In the genomic region with DNA sequence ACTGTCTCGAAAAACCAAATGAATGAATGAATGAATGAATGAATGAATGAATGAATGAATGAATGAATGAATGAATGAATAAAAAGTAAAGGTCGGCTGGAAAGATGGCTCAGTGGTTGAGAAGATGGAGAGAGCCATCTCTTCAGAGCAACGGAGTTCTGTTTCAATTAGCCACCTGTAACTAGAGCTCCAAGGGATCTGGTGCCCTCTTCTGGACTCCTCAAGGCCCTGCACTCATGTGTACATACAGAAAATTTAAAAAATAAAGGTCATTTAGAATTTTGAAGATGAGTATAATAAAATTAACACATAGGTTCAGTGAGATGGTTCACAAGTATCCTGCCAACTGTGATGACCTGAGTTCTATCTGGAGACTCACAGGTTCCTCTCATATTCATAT, we compare ENCODE assay signal across 21 mouse cellular contexts. TPM values are rescaled to one million over a fixed set of nuclear protein-coding genes. Genes with fewer than 3 reads are reported as not detected.
DNase-seq lines count a peak whose midpoint lies in the region; ATAC-seq and TF ChIP-seq lines count a peak whose summit lies in the region.
"Had no signal": no experiment of that assay in that cellular context is flagged by ENCODE, and none has a peak within 500 bp of the region (broad histone marks: within the 10 kb centered on the region; RNA-seq: fewer than 3 reads in every experiment).

No protein-coding gene starts in this region.

- peak; percentile 13 for DNase-seq in embryo, embryonic 10 days (ENCODE audit: low spot score)
- DNase-seq in embryo, embryonic 9.5 days (ENCODE audit: extremely low spot score) = no peak
- DNase-seq in layer of hippocampus, adult 2 months (ENCODE audit: low spot score in 2 of 2) = no peak
- no peak for DNase-seq in layer of hippocampus, adult 9-10 months (ENCODE audit: low spot score)
- DNase-seq in CH12.LX (ENCODE audit: extremely low read depth) = no peak
- no peak for DNase-seq in adrenal gland, adult 18-20 months (ENCODE audit: low spot score in 2 of 2)
- DNase-seq: adrenal gland, postnatal 10 days; B cell, adult 2 months; gastrocnemius, postnatal 10 days; kidney, adult 9 months; right cerebral cortex, adult 18-20 months; spleen, adult 18-20 months had no signal

- TF ChIP-seq CTCF in layer of hippocampus, adult 2 months (conservative IDR thresholded peaks at IDR 0.05) = peak; percentile 59
- peak in 1 of 2 experiments; percentile 44; a peak in 2 of 4 replicates for TF ChIP-seq CTCF in CH12.LX (conservative IDR thresholded peaks at IDR 0.05 in 1 of 2, IDR thresholded peaks at IDR 0.05 in 1 of 2; ENCODE audit: low read depth in 2 of 2, low read length in 2 of 2)
- TF ChIP-seq CTCF in bone marrow, adult 2 months (IDR thresholded peaks at IDR 0.05; ENCODE audit: control insufficient read depth, insufficient read depth, low read length) = 0 out of 2 replicates have a peak, but pooled peaks have one; percentile 9

- dilution Hi-C loops in CH12.LX (cut with MboI; ENCODE audit: extremely low pct_ligation_motif_present, extremely low pct_unique_long_range_greater_than_20kb, low sequenced_read_pairs) = no loop called here

- H3K79me2 ChIP-seq in CH12.LX (replicated peaks; ENCODE audit: control insufficient read depth, extremely low read depth, insufficient read depth, poor library complexity, severe bottlenecking) = no peaks in the 10 kb centered on the region

- H3K4me1 ChIP-seq in CH12.LX (ENCODE audit: control insufficient read depth in 1 of 2, insufficient read depth in 2 of 2) = no peaks in the 10 kb centered on the region
- no peaks in the 10 kb centered on the region for H3K4me1 ChIP-seq in bone marrow, adult 2 months (ENCODE audit: control insufficient read depth, insufficient read depth, low read length)
- no peaks in the 10 kb centered on the region for H3K4me1 ChIP-seq in midbrain, embryonic 13.5 days (replicated peaks)
- H3K4me1 ChIP-seq: forebrain, embryonic 15.5 days; heart, embryonic 12.5 days; hindbrain, embryonic 12.5 days; neural tube, embryonic 15.5 days had no signal

- no peak for TF ChIP-seq POLR2A in CH12.LX (IDR thresholded peaks at IDR 0.05; ENCODE audit: low read depth, low read length)
- no peak for TF ChIP-seq POLR2A in bone marrow, adult 2 months (IDR thresholded peaks at IDR 0.05; ENCODE audit: borderline replicate concordance, control insufficient read depth, low read depth, low read length)

- no peak overlapping the region for H3K4me3 ChIP-seq in layer of hippocampus, adult 2 months
- H3K4me3 ChIP-seq in CH12.LX (replicated peaks in 1 of 3; ENCODE audit: low read depth in 2 of 3, low read length in 2 of 3, poor library complexity in 1 of 3) = no peak overlapping the region
- no peak overlapping the region for H3K4me3 ChIP-seq in bone marrow, adult 2 months (replicated peaks; ENCODE audit: control insufficient read depth, low read depth, low read length)
- H3K4me3 ChIP-seq in midbrain, embryonic 13.5 days (replicated peaks) = no peak overlapping the region
- H3K4me3 ChIP-seq: forebrain, embryonic 15.5 days; heart, embryonic 12.5 days; hindbrain, embryonic 12.5 days; neural tube, embryonic 15.5 days had no signal

- TF ChIP-seq EP300 in CH12.LX (IDR thresholded peaks at IDR 0.05; ENCODE audit: low read length) = no peak

- no peak overlapping the region for H3K27ac ChIP-seq in layer of hippocampus, adult 2 months
- H3K27ac ChIP-seq in CH12.LX (ENCODE audit: insufficient read depth, low read depth) = no peak overlapping the region
- no peak overlapping the region for H3K27ac ChIP-seq in bone marrow, adult 2 months (ENCODE audit: control insufficient read depth, insufficient read depth, low read depth, low read length, poor library complexity)
- no peak overlapping the region for H3K27ac ChIP-seq in midbrain, embryonic 13.5 days
- H3K27ac ChIP-seq: forebrain, embryonic 15.5 days; hindbrain, embryonic 12.5 days; neural tube, embryonic 15.5 days had no signal

- peak; percentile 9 for TF ChIP-seq RAD21 in CH12.LX (IDR thresholded peaks at IDR 0.05; ENCODE audit: low read depth, low read length)

- no peak overlapping the region for H3K9ac ChIP-seq in CH12.LX (ENCODE audit: insufficient read depth, low read depth)
- H3K9ac ChIP-seq in midbrain, embryonic 13.5 days (replicated peaks) = no peak overlapping the region
- H3K9ac ChIP-seq: forebrain, embryonic 15.5 days; heart, embryonic 12.5 days; hindbrain, embryonic 12.5 days; neural tube, embryonic 15.5 days had no signal

- 85% methylated on average over 3 of the region's 3 CpGs for WGBS in bone marrow, adult 2 months
- WGBS in midbrain, embryonic 13.5 days = 90% methylated on average over 3 of the region's 3 CpGs

- ATAC-seq in midbrain, embryonic 13.5 days = no peak
- ATAC-seq: forebrain, embryonic 15.5 days had no signal

- in situ Hi-C loops in CH12.LX (cut with MboI; ENCODE audit: low pct_ligation_motif_present, low pct_unique_long_range_greater_than_20kb, low sequenced_read_pairs) = no loop called here

- H3K4me2 ChIP-seq in CH12.LX (ENCODE audit: insufficient read depth, low read depth, poor library complexity, severe bottlenecking) = no peak overlapping the region
- no peak overlapping the region for H3K4me2 ChIP-seq in midbrain, embryonic 13.5 days (replicated peaks)
- H3K4me2 ChIP-seq: forebrain, embryonic 15.5 days; heart, embryonic 12.5 days; hindbrain, embryonic 12.5 days; neural tube, embryonic 15.5 days had no signal

- H3K27me3 ChIP-seq in CH12.LX (replicated peaks) = no peaks in the 10 kb centered on the region
- H3K27me3 ChIP-seq in midbrain, embryonic 13.5 days = no peaks in the 10 kb centered on the region
- H3K27me3 ChIP-seq: forebrain, embryonic 15.5 days; heart, embryonic 12.5 days; hindbrain, embryonic 12.5 days; neural tube, embryonic 15.5 days had no signal

- peaks cover 32 to 75% of the 10 kb centered on the region in 2 experiments for H3K36me3 ChIP-seq in CH12.LX (replicated peaks in 1 of 2; ENCODE audit: control insufficient read depth in 1 of 2, insufficient read depth in 1 of 2, low read length in 1 of 2)
- H3K36me3 ChIP-seq in midbrain, embryonic 13.5 days = peaks cover 52% of the 10 kb centered on the region

- H3K9me3 ChIP-seq in CH12.LX (replicated peaks; ENCODE audit: low read length) = no peaks in the 10 kb centered on the region
- H3K9me3 ChIP-seq in midbrain, embryonic 13.5 days = no peaks in the 10 kb centered on the region
- H3K9me3 ChIP-seq: forebrain, embryonic 15.5 days; heart, embryonic 12.5 days; hindbrain, embryonic 12.5 days; neural tube, embryonic 15.5 days had no signal

TF ChIP-seq in CH12.LX, 34 proteins besides CTCF, POLR2A, EP300 and RAD21 (continues in another document):
- TF ChIP-seq POLR2AphosphoS2 (IDR thresholded peaks at IDR 0.05; ENCODE audit: low read depth, low read length) (no peak), KAT2A (IDR thresholded peaks at IDR 0.05; ENCODE audit: insufficient replicate concordance, low read length) (no peak), MYC (IDR thresholded peaks at IDR 0.05; ENCODE audit: low read depth, low read length) (no peak), ELF1 (IDR thresholded peaks at IDR 0.05; ENCODE audit: low read depth, low read length) (no peak), USF1 (IDR thresholded peaks at IDR 0.05; ENCODE audit: low read depth, low read length) (no peak), TCF12 (IDR thresholded peaks at IDR 0.05; ENCODE audit: low read depth, low read length) (no peak), CHD1 (IDR thresholded peaks at IDR 0.05; ENCODE audit: low read depth, low read length) (no peak)

RNA-seq across cellular contexts. Expression of gene Lcmt2, which starts 12.6 kb away (rescaled TPM):
- total RNA-seq in layer of hippocampus, adult 2 months (2021) = 1 to 10 TPM; 8.3 to 9.6 TPM
- total RNA-seq in CH12.LX (2012; rRNA removed) = 9.3 and 10.6 TPM in 2 replicates
- 5.7 and 6.4 TPM in 2 replicates for total RNA-seq in CH12.LX (2014; rRNA removed)
- polyA plus RNA-seq in CH12.LX (2012; ENCODE audit: insufficient read length, low read depth) = 11.7 and 12.3 TPM in 2 replicates
- 1.3 and 5.4 TPM in 2 replicates for polyA plus RNA-seq in bone marrow, adult 2 months (2011; ENCODE audit: insufficient read depth, insufficient read length, low replicate concordance, missing spikeins)
- total RNA-seq in adrenal gland, adult 18-20 months (2021) = 1 to 10 TPM; 8.5 to 9.2 TPM
- polyA plus RNA-seq in midbrain, embryonic 13.5 days (2015; fragmentation: Nextera tagmentation; extraction: Ambion mirVana) = 26.1 and 26.3 TPM in 2 replicates

RNA-seq across cellular contexts. Expression of gene Adal, which starts 12.9 kb away (rescaled TPM):
- 10 to 100 TPM; 17.6 to 17.9 TPM for total RNA-seq in layer of hippocampus, adult 2 months (2021)
- total RNA-seq in CH12.LX (2012; rRNA removed) = 7.3 and 8.1 TPM in 2 replicates
- 12.5 and 12.8 TPM in 2 replicates for total RNA-seq in CH12.LX (2014; rRNA removed)
- polyA plus RNA-seq in CH12.LX (2012; ENCODE audit: insufficient read length, low read depth) = 10.0 and 10.4 TPM in 2 replicates
- 4.4 and 4.7 TPM in 2 replicates for polyA plus RNA-seq in bone marrow, adult 2 months (2011; ENCODE audit: insufficient read depth, insufficient read length, low replicate concordance, missing spikeins)
- 10 to 100 TPM; 16.1 to 19.3 TPM for total RNA-seq in adrenal gland, adult 18-20 months (2021)
- polyA plus RNA-seq in midbrain, embryonic 13.5 days (2015; fragmentation: Nextera tagmentation; extraction: Ambion mirVana) = 33.9 and 38.5 TPM in 2 replicates

RNA-seq across cellular contexts. Expression of gene Tubgcp4, which starts 17.4 kb away (rescaled TPM):
- 10 to 100 TPM; 39.0 to 42.3 TPM for total RNA-seq in layer of hippocampus, adult 2 months (2021)
- 27.8 and 29.1 TPM in 2 replicates for total RNA-seq in CH12.LX (2012; rRNA removed)
- total RNA-seq in CH12.LX (2014; rRNA removed) = 31.0 and 35.1 TPM in 2 replicates
- 32.5 and 34.1 TPM in 2 replicates for polyA plus RNA-seq in CH12.LX (2012; ENCODE audit: insufficient read length, low read depth)
- polyA plus RNA-seq in bone marrow, adult 2 months (2011; ENCODE audit: insufficient read depth, insufficient read length, low replicate concordance, missing spikeins) = 12.1 and 17.0 TPM in 2 replicates
- 10 to 100 TPM; 44.7 to 45.0 TPM for total RNA-seq in adrenal gland, adult 18-20 months (2021)
- polyA plus RNA-seq in midbrain, embryonic 13.5 days (2015; fragmentation: Nextera tagmentation; extraction: Ambion mirVana) = 63.9 and 67.9 TPM in 2 replicates

RNA-seq across cellular contexts. Expression of gene Zscan29, which starts 17.8 kb away (rescaled TPM):
- 1 to 10 TPM; 5.0 to 6.6 TPM for total RNA-seq in layer of hippocampus, adult 2 months (2021)
- total RNA-seq in CH12.LX (2012; rRNA removed) = 6.8 and 7.4 TPM in 2 replicates
- total RNA-seq in CH12.LX (2014; rRNA removed) = 4.9 and 5.4 TPM in 2 replicates
- polyA plus RNA-seq in CH12.LX (2012; ENCODE audit: insufficient read length, low read depth) = 7.0 and 7.3 TPM in 2 replicates
- 4.4 and 12.3 TPM in 2 replicates for polyA plus RNA-seq in bone marrow, adult 2 months (2011; ENCODE audit: insufficient read depth, insufficient read length, low replicate concordance, missing spikeins)
- total RNA-seq in adrenal gland, adult 18-20 months (2021) = 10 to 100 TPM; 16.4 to 19.8 TPM
- 10.5 and 10.9 TPM in 2 replicates for polyA plus RNA-seq in midbrain, embryonic 13.5 days (2015; fragmentation: Nextera tagmentation; extraction: Ambion mirVana)

RNA-seq across cellular contexts. Expression of gene Tgm7, which starts 43.5 kb away (rescaled TPM):
- total RNA-seq in layer of hippocampus, adult 2 months (2021) = under 1 TPM in 1 of 2 experiments, not detected in 1; 0.33 TPM
- total RNA-seq in CH12.LX (2012; rRNA removed) (not detected in 2 replicates), CH12.LX (2014; rRNA removed) (not detected in 2 replicates)
- polyA plus RNA-seq in CH12.LX (2012; ENCODE audit: insufficient read length, low read depth) = not detected in 2 replicates
- not detected in 2 replicates for polyA plus RNA-seq in bone marrow, adult 2 months (2011; ENCODE audit: insufficient read depth, insufficient read length, low replicate concordance, missing spikeins)
- not detected for total RNA-seq in adrenal gland, adult 18-20 months (2021)
- not detected in 2 replicates for polyA plus RNA-seq in midbrain, embryonic 13.5 days (2015; fragmentation: Nextera tagmentation; extraction: Ambion mirVana)
- total RNA-seq: adrenal gland, postnatal 10 days; gastrocnemius, postnatal 10 days; megakaryocyte, adult 5-6 weeks; monocyte, adult 5-6 weeks had no signal
- polyA plus RNA-seq: forebrain, embryonic 15.5 days; heart, embryonic 12.5 days; hindbrain, embryonic 12.5 days; liver, embryonic 16.5 days; neural tube, embryonic 15.5 days had no signal
